Mouse (Mus musculus): Measurements from ENCODE around the gene Taar4.

Gene Taar4

DNA sequence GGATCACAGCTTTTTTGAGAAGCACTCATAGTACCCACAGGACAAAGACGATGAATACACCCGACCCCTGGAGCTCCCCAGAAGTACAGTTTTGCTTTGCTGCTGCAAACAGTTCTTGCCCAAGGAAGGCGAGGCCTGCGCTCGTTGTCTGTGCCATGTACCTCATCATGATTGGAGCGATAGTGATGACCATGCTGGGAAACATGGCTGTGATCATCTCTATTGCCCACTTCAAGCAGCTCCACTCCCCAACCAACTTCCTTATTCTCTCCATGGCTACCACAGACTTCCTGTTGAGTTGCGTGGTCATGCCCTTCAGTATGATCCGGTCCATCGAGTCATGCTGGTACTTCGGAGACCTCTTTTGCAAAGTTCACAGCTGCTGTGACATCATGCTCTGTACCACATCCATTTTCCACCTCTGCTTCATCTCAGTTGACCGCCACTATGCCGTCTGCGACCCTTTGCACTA is at the start of gene Taar4:
Gene Taar4, plus strand, starts transcription at position 51 of the 472 bp plus-strand sequence.
- DNase-seq, result no peak

DNA sequence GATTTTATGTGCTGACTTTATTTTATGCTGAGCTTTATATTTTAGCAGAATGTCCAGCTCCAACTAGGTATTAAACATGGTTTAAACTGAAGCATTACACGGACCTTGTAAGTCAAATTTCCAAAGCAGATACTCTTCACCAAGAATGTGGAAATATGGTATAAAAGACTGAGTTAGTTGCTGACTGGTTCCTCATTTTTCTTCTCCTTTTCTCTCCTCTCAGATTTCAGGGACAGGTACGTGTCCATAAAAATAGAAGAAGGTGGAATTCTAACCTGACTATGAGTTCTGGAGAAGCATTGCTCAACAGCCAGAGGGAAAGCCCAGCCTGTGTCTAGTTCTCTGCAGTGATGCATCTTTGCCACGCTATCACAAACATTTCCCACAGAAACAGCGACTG is 40.2 kb upstream of the Taar4 start, which contains the start of gene Taar1:
Gene Taar1, plus strand, starts transcription at position 301 of the 400 bp plus-strand sequence.
- DNase-seq, result no peak

DNA sequence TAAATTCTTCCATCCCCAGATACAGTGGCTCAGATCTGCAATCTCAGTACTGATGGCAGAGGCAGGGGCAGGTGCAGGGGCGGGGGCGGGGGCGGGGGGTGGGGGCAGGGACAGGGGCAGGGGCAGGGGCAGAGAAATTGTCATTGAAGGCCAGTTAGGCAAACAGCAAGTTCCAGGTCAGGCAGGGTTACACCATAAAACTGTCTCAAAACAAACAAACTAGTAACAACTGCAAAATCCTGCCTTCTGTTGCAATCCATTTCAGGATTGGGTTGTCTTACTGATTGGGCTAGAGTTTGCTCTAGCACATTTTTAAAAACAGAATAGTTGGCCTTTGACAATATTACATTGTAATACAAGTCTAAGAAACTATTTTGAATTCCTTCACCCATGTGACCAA is 37.8 kb upstream of the Taar4 start:
- no peak for DNase-seq

- no peak for DNase-seq
These were observed 36.4 kb upstream of the Taar4 start for GRCm38 (mm10) chr10:23923941-23924340.

DNA sequence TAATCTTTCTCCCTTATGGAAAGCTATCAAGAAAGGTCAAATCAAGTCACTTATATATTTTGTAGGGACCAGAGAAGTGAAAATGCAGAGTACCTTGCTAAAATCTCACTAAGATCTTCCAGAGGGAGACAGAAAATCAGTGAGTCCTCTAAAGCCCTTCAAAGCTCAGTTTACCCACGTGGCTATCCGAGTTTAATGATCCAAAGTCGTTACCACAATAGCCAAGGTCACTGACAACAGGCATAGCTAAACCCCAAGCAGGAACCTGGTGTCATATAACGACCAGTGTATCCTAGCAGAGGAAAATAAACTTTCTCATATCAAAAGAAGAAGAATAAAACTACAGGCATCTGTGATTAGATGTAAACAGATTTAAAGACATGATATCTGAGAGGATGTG is 22.7 kb upstream of the Taar4 start:
- no peak for DNase-seq

DNA sequence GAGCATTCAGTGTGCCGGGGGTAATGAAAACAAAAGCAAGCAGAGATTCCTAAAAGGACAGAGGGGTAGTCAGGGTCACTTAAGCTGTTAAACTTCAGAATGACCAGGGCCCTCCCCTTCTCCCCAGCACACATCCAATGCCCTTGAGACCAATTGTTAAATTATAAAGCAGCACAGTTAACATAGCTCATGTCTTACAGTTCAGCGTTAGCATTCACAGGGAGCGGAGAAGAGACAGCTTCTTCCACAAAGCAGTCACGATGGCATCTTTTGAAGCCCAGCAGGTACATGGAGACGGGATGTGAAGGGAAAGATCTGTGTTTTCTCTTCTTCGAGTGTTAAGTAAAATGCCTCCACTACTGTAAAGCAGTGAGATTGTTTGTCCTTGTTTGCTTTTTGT is 22.0 kb upstream of the Taar4 start, which contains the start of gene Taar2:
Gene Taar2, plus strand, starts transcription at position 261 of the 400 bp plus-strand sequence.
- DNase-seq, result no peak

GRCm38 (mm10) chr10:23942465-23942864 is 17.8 kb upstream of the Taar4 start:
- no peak for DNase-seq

DNA sequence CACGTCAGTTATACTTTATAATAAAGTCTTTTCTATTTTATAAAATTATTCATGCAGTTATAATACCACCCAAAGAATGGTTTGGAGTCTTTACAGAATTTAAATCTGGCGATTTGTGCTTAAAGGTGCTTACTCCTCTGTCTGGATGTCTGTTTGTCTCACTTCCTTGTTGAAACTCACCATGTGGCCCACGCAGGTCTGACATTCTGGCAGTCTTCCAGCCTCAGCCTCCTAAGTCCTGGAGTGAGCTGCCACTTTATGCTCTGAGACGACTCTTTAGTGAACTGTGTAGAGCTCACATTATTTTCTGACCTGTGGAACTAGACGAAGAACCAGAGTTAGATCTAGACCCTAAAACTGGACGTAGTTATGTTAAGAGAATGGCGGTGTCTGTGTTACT is 12.3 kb upstream of the Taar4 start:
- DNase-seq, result no peak

DNA sequence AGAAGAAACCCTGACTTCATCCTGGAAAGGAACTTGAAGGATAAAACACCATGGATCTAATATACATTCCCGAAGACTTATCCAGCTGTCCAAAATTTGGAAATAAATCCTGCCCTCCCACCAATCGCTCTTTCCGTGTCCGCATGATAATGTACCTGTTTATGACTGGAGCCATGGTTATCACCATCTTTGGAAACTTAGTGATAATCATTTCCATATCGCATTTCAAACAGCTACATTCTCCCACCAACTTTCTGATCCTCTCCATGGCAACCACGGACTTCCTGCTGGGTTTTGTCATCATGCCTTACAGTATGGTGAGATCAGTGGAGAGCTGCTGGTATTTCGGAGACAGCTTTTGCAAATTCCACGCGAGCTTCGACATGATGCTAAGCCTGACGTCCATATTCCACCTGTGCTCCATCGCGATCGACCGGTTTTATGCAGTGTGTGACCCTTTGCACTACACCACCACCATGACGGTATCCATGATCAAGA is 10.7 kb upstream of the Taar4 start, which contains the start of gene Taar3:
Gene Taar3, plus strand, starts transcription at position 51 of the 498 bp plus-strand sequence.
- peak; percentile 19 for DNase-seq

GRCm38 (mm10) chr10:23951714-23952113 is 8.6 kb upstream of the Taar4 start:
- DNase-seq, result no peak

DNA sequence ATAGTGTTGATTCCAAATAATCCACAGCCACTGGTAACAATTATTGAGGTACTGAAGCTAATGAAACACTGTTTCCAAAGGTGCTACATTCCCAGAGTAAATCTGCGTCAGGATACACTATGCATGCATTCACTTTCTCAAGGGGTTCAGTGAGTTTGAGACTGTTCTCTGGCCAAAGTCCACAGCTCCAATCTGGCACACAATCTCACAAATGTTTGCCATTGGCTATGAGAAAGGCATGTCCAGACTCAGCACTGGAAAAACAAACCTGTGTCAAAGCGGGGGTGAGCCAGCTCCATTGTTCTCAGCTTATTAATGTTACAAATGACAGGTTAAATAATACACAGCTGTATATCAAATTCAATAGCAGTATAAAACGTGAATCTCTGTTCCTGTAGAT is 1.2 kb upstream of the Taar4 start:
- DNase-seq, result no peak

- no peak for DNase-seq
These were observed 3.1 kb downstream of the Taar4 start for GRCm38 (mm10) chr10:23963444-23963843.

DNA sequence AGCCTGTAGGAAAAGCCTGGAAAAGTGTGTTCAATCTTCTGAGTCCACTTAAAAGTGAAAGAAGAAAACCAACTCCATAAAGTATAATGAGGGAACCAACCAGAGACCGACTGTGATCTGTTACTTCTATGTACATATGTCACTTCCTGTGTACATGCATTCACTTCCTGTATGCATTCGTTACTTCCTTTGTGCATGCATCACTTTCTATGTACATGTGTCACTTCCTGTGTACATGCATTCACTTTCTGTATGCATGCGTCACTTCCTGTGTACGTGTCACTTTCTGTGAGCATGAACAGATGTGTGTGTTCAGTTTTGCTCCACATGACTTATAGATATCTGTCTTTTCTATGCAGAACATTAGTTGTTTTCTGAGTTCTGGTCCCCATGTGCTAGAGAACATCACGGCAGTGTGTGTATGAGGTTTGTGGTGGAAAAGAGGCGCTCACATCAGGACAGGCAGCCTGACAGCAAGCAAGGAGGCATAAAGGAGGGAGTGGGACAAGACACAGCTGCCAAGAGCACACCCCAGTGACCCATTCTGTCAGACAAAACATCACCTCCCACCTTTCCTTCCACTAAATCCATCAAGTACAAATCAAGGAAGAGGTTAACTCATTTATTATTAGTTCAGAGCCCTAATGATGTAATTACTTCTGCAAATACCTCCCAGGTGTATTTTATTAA is 4.8 kb downstream of the Taar4 start:
- no peak for DNase-seq

DNA sequence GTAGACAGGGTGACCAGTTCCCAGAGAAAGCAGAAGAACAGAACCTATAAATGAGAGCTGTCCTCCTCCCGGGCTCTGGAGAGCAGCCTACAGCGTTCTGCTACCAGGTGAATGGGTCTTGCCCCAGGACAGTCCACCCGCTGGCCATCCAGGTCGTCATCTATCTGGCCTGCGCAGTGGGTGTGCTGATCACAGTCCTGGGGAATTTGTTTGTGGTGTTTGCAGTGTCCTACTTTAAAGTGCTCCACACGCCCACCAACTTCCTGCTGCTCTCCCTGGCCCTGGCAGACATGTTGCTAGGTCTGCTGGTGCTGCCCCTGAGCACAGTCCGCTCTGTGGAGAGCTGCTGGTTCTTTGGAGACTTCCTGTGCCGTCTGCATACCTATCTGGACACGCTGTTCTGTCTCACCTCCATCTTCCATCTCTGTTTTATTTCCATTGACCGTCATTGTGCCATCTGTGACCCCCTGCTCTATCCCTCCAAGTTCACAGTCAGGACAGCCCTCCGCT is 10.4 kb downstream of the Taar4 start, which contains the start of gene Taar5:
Gene Taar5, plus strand, starts transcription at position 51 of the 510 bp plus-strand sequence.
- DNase-seq, result no peak

DNA sequence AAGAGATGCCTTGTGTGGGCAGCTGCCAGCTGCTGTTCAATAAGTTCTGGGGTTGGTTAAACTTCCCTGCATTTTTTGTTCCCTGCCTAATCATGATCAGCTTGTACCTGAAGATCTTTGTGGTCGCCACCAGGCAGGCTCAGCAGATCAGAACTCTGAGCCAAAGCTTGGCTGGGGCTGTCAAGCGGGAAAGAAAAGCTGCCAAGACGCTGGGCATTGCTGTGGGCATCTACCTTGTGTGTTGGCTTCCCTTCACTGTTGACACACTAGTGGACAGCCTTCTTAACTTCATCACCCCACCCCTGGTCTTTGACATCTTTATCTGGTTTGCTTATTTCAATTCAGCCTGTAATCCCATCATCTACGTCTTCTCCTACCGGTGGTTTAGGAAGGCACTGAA is 11.0 kb downstream of the Taar4 start:
- no peak for DNase-seq

DNA sequence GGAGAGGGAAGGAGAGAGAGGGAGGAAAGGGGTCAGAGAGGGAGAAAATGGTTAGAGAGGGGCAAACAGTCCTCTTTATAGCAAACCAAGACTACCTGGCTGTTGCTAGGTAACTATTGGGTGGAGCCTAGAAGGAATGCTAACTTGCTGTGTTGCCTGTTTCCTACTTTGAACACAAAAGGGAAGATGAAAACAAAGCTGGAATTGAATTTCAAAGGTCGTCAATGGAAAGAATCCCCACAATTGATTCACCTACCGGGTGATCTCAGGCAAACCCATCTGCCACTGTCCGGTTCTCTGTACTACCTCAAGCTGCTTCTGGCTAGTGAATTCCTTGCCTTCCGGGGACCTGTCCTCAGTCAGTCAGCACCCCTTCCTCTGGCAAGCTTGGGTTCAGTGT is 17.7 kb downstream of the Taar4 start:
- no peak for DNase-seq

DNA sequence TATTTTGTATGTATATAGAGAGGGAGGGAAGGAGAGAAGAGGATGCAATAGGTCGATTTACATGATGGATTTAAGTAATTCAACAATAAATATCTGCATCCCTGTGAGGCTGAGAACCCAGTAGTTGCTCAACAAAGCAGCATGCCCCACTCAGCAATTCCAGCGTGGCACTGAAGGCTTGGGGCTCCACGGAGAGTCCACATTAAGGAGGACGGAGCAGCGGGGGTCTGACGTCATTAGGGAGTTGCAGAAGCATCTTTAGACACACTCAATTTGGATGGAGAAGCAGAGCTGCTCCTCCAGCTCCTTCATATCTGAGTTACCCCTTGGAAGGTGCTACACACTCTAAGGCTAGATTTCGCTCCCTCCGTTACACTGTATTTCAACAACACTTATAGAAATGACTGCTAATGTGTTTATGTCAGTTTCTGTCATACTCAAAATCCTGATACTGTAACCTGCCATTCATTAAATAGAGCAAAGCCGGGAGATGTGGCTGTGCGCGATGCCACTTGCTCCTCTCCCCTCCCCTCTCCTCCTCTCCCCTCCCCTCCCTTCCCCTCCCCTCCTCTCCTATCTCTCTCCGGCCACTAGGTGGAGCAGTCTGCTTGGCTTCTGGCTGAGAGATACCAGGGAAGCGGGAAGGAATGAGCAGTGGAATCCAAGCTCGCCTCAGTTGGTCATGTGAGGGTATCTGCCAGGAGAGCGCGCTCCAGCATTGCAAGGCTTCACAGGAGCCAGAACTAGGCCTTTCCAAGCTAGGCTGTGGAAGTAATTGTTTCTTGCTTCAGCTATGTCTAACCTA is 18.8 kb downstream of the Taar4 start:
- peak; percentile 71 for DNase-seq

DNA sequence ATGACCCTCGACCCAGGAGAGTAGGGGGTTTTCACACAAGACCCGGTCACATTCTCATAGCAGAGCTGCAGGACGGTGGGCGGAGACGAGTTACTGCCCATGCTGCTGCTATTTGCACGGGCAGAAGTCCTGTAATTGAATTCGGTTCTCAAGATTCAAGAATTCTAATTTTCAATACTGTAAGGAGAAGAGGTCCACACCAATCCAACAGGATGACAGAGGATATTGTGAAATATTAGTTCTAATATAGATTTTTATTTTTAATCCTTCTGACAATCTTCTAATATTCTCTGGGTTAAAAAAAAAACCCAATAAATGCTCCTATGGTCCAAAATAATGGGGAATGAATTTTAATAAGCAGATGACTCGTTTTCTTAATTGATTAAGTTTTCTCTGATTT is 25.3 kb downstream of the Taar4 start, which contains the start of gene Taar6:
Gene Taar6, minus strand, starts transcription at position 101 of the 400 bp plus-strand sequence.
- DNase-seq, result no peak

GRCm38 (mm10) chr10:23986419-23986818 is 26.1 kb downstream of the Taar4 start:
- DNase-seq, result no peak

GRCm38 (mm10) chr10:23993381-23993780 is 33.1 kb downstream of the Taar4 start, which contains the start of gene Taar7a:
Gene Taar7a (minus strand): TSS chr10:23993481.
- DNase-seq, result no peak

GRCm38 (mm10) chr10:23999639-24000038 is 39.3 kb downstream of the Taar4 start, which contains the start of gene Taar7b:
Gene Taar7b (plus strand): TSS chr10:23999939.
- DNase-seq, result no peak

GRCm38 (mm10) chr10:24006442-24006841 is 46.1 kb downstream of the Taar4 start:
- DNase-seq, result no peak

DNA sequence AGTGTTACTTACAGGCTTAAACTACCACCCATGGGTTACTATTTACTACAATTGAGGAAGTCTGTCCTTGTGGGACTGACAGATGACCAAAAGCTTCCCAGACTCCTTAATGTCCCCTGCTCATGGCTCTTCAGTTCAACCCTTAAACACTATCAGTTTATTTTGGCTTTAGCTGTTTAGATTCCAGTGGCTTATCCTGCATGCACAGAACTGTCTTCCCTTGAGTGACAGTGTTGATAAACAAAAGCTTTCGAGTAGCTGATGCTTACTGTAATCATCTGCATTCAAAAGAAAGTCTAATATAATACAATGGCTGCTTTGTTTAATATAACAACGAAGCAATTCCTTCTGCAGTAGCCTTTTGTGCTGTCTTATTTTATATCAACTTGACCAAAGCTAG is 46.7 kb downstream of the Taar4 start:
- DNase-seq, result no peak
